Mouse (Mus musculus) lung, postnatal 0 days (tissue): ENCODE data around the gene Fnbp1.

ENCODE experiments used
- CTCF ChIP-seq: IDR thresholded peaks from 2 replicates; pipeline ENCODE4 v1.5.1; 2016; ENCODE audit warnings: antibody characterized with exemption, mild to moderate bottlenecking
- EP300 ChIP-seq: IDR thresholded peaks from 2 replicates; pipeline ENCODE4 v1.6.1; 2016; ENCODE audit warnings: antibody characterized with exemption, mild to moderate bottlenecking, control low read depth

DNA sequence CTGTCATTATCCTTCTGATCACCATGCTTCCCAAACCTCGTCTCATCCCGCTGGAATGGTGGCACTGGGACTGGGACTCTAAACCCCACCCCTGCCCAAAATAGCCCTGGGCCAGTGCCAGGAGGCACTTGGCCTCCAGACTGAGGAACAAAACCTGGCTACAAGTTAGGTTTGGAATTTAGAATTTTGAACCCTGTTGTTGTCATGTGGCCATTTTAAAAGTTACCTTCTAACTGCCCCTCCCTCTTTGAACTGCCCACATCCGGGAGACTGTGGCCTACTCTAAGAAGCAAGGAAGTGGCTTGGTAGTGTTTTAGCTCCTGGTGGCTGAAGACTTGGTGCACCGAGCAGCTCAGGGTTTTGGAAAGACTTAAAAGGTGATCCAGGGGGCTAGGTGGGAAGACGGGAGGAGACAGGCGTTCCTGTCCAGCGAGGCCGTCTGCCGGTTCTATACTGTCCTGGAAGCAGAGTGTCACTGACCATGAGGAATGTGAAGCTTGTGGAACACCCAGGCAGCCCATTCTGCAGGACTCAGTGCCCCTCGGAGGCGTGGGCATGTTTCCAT lies 146.3 kb downstream of the Fnbp1 start:
- TF ChIP-seq EP300 (no peak), CTCF (no peak)
